Mouse (Mus musculus) liver, embryonic 15.5 days (tissue): ENCODE data around the gene Vpreb3. TPM values are rescaled to one million over a fixed set of nuclear protein-coding genes. Genes with fewer than 3 reads are reported as not detected.

Experiments used
- ATAC-seq: fragments of 200-750 bp; cut with Nextera tagmentation; 2 replicates; pipeline ENCODE4 v1.8.0; 2017; ENCODE audit warnings: moderate number of reproducible peaks, mild to moderate bottlenecking, moderate library complexity; ENCODE audit not compliant: insufficient read depth
- H3K27ac ChIP-seq: fragments of 300-500 bp; sonication (generic); replicated peaks from 2 replicates; pipeline ENCODE4 v1.5.1; 2015; ENCODE audit warnings: mild to moderate bottlenecking, inconsistent platforms
- H3K27me3 ChIP-seq: fragments of 300-500 bp; sonication (generic); 2 replicates; pipeline ENCODE4 v1.6.1; 2015; ENCODE audit warnings: mild to moderate bottlenecking, inconsistent platforms
- H3K36me3 ChIP-seq: fragments of 300-500 bp; sonication (generic); replicated peaks from 2 replicates; pipeline ENCODE4 v1.6.1; 2015; ENCODE audit warnings: moderate library complexity, mild to moderate bottlenecking, inconsistent platforms
- H3K4me1 ChIP-seq: fragments of 300-500 bp; sonication (generic); replicated peaks from 2 replicates; pipeline ENCODE4 v1.6.1; 2015; ENCODE audit warnings: inconsistent platforms
- H3K4me2 ChIP-seq: fragments of 300-500 bp; sonication (generic); 2 replicates; pipeline ENCODE4 v1.6.1; 2015; ENCODE audit warnings: moderate library complexity, mild to moderate bottlenecking, inconsistent platforms
- H3K4me3 ChIP-seq: fragments of 300-500 bp; sonication (generic); replicated peaks from 2 replicates; pipeline ENCODE4 v1.5.1; 2015; ENCODE audit warnings: mild to moderate bottlenecking, inconsistent platforms
- H3K9ac ChIP-seq: fragments of 300-500 bp; sonication (generic); 2 replicates; pipeline ENCODE4 v1.6.1; 2015; ENCODE audit warnings: moderate library complexity, mild to moderate bottlenecking, inconsistent platforms
- H3K9me3 ChIP-seq: fragments of 300-500 bp; sonication (generic); replicated peaks from 2 replicates; pipeline ENCODE4 v1.6.1; 2016; ENCODE audit warnings: inconsistent platforms
- WGBS: fragments of 180-500 bp; shearing (Covaris S2); methylation state at CpG from one replicate; pipeline ENCODE4 v1.1.7; 2015; ENCODE audit warnings: mixed read lengths; ENCODE audit not compliant: insufficient replicate concordance; 5-methylcytosine and 5-hydroxymethylcytosine counted together
- polyA plus RNA-seq: library from polyadenylated mRNA; unstranded; fragments of >200 nt; fragmentation: Nextera tagmentation; extraction: Ambion mirVana; gene quantifications from 2 replicates; pipeline ENCODE4 v1.2.1, GENCODE M21; 2015

Gene Vpreb3
- polyA plus RNA-seq, result 6.4 and 9.1 TPM in 2 replicates

DNA sequence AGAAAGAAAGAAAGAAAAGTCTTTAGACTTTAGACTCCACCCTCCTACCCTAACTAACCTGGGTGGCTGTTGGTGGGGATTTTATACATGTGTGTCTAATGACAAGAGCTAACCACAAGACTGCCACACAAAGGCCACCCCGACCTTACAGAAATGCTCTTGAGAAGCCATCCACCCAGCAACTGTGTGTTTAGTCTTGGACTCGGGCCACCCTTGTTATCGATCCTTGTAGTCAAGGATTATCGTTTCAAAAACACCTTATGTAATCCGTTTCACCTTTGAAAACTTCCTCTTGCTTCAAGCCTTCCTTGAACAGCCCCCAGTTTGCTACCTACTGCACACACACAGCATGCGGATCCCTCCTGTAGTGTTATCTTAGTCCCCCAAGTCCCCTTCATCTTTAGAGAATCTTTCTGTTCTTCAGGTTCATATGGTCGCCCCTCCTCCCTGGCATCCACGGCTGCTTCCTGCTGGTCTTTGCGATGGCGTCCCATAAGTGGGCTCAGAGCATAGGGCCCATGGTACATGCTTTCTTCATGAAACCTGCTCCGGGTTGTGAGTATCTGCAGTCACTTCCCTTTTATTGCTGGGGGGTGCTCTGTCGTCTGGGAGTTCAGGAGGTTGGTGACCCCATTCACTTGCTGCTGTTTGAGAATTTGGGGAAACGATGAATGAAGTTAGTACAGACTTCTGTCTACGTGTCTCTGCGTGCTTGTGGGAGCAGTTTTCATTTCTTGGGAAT lies at the start of gene Vpreb3:
Gene Vpreb3 (plus strand): TSS at position 322 of the 742 bp plus-strand sequence.
- no peak within 1 kb of the TSS for H3K9ac ChIP-seq
- no peak within 1 kb of the TSS for H3K4me2 ChIP-seq
- ATAC-seq, result no peak
- H3K36me3 ChIP-seq, result 0 out of 2 replicates have a peak, but pooled peaks cover 2% of the 10 kb centered on the region
- no peak within 1 kb of the TSS for H3K27ac ChIP-seq
- H3K9me3 ChIP-seq, result no peaks in the 10 kb centered on the region
- WGBS, result 56% methylated on average over 15 of the region's 15 CpGs
- H3K4me1 ChIP-seq, result peaks cover 35% of the 10 kb centered on the region
- no peak within 1 kb of the TSS for H3K4me3 ChIP-seq
- H3K27me3 ChIP-seq, result peaks cover 18% of the 10 kb centered on the region; the same call in 1 of the 2 replicates

DNA sequence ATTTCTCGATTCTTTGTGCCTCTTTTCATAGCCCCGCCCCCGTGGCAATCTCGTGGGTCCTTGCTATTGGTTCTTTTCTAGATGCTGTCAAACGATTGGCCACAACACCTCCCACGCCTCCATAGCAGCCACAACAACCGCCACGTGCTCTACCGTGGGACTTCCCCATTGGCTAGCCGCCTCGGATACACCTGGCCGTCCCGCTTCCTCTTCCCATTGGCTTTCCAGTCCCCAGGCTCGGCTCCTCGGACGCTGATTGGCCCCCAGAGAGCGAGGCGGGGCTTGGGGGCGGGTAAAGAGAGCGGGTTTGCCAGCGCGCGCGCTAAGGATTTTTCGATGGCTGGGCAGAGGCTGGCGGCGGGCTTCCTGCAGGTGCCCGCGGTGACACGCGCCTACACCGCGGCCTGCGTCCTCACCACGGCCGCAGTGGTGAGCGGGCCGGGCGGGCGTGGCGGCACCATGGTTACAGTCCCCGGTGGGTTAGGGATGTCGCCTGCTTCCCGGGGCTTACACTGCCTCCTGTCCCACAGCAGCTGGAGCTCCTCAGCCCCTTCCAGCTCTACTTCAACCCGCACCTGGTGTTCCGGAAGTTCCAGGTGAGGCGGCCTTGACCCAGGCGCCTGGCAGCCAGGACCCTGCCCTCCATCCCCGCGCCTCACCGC lies 49.6 kb upstream of the Vpreb3 start, which contains the start of gene Derl3:
Gene Derl3 (plus strand): TSS at position 325 of the 662 bp plus-strand sequence.
- ATAC-seq, result peak; percentile 98
- Histone ChIP-seq H3K9ac (peak within 1 kb of the TSS; percentile 33; the same call in 1 of the 2 replicates), H3K4me3 (peak within 1 kb of the TSS; percentile 50), H3K9me3 (no peaks in the 10 kb centered on the region), H3K27me3 (peaks cover 4% of the 10 kb centered on the region; the same call in 1 of the 2 replicates), H3K4me1 (peaks cover 15% of the 10 kb centered on the region), H3K27ac (no peak within 1 kb of the TSS), H3K36me3 (peaks cover 28% of the 10 kb centered on the region), H3K4me2 (peak within 1 kb of the TSS; percentile 89)
- whole genome bisulfite sequencing, result 2% methylated on average over 50 of the region's 51 CpGs

DNA sequence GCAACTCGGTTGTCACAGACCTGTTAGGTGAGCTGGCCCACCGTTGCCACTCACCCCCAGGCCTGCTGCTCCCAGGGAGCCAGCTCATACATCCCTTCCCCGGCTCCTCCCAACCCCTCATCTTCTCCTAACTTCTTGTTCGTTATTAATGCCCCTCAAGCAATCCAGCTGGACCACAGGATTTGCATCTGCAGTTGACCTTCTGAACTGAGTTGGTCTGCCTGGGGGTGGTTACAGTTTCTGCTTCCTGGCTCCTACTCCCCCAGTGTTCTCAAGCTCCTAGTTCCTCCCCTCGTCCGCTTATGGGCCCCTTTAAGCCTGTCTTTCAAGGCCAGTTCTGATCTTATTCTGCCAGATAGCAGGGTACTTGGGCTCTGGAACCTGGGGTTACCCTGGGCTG lies 48.3 kb upstream of the Vpreb3 start:
- 70% methylated on average over 6 of the region's 6 CpGs for WGBS
- ATAC-seq, result no peak
- no peaks in the 10 kb centered on the region for H3K9me3 ChIP-seq
- H3K27ac ChIP-seq, result no peak overlapping the region
- H3K9ac ChIP-seq, result no peak overlapping the region
- peaks cover 15% of the 10 kb centered on the region for H3K4me1 ChIP-seq
- no peak overlapping the region for H3K4me3 ChIP-seq
- no peak overlapping the region for H3K4me2 ChIP-seq
- H3K27me3 ChIP-seq, result no peaks in the 10 kb centered on the region
- H3K36me3 ChIP-seq, result peaks cover 42% of the 10 kb centered on the region

DNA sequence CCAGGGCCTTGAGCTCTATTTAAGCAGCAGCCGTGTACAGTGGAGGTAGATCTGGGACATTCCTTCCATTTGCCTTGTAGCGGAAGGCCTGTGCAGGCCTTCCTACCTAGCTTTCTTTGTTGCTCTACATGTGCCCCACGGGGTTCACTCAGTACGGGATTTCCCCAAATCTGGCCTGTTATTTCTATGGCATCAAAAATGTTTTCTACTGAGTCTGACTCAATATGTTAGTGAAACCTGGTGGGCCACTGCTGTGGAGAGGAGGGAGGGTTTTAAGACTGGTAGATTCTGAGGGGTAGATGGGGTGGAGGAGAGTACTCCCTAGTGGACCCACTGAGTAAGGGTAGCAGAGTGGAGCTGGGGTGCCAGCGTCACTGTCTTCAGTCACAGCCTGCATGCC lies 47.1 kb upstream of the Vpreb3 start:
- WGBS, result 87% methylated on average over 5 of the region's 5 CpGs
- Histone ChIP-seq H3K9ac (no peak overlapping the region), H3K27me3 (no peaks in the 10 kb centered on the region), H3K4me3 (no peak overlapping the region), H3K9me3 (no peaks in the 10 kb centered on the region), H3K36me3 (peaks cover 51% of the 10 kb centered on the region), H3K4me1 (peaks cover 18% of the 10 kb centered on the region), H3K4me2 (no peak overlapping the region), H3K27ac (no peak overlapping the region)
- ATAC-seq, result no peak

DNA sequence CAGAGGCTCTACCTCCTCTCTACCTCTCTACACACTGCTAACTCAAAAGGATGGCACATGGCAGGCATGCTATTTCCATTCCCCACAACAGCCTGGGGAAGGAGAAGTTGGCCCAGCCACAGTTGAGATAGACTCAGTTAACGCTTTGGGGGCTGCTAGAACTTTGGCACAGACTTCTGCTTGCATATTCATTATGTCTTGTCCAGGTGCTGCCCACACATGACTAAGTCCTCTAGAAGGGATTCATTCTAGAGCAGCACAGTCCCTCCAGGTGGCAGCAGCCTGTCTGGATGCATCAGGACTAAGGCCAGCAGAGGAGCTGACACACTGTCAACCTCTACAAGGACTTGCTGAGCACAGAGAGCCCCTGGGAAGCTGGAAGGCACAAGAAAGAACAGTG lies 46.6 kb upstream of the Vpreb3 start:
- H3K27me3 ChIP-seq, result no peaks in the 10 kb centered on the region
- H3K4me1 ChIP-seq, result peaks cover 18% of the 10 kb centered on the region
- no peak overlapping the region for H3K4me3 ChIP-seq
- H3K9me3 ChIP-seq, result no peaks in the 10 kb centered on the region
- no peak overlapping the region for H3K4me2 ChIP-seq
- no peak for ATAC-seq
- H3K27ac ChIP-seq, result no peak overlapping the region
- H3K9ac ChIP-seq, result no peak overlapping the region
- peaks cover 56% of the 10 kb centered on the region for H3K36me3 ChIP-seq
- 78% methylated on average over 1 of the region's 1 CpGs for WGBS

DNA sequence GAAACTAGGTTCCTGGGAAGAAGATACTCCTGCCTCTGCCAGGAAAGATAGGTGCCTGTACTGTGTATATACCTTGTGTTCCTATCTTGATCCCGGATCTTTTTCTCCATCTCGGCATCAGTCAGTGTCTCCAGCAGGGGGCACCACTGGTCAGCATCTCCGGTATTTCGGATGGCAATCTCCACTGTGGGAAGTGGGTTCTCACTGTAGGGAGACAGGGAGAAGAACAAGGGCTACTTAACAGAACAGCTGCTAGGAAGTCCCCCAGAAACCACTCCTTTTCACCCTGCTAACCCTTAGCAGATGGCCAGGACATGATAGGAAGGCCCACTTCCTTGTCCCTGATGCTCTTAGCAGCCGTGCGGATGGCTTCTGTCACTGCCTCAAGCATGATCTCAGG lies 45.5 kb upstream of the Vpreb3 start:
- no peak overlapping the region for H3K9ac ChIP-seq
- peaks cover 18% of the 10 kb centered on the region for H3K4me1 ChIP-seq
- no peak for ATAC-seq
- H3K9me3 ChIP-seq, result no peaks in the 10 kb centered on the region
- H3K27me3 ChIP-seq, result no peaks in the 10 kb centered on the region
- H3K36me3 ChIP-seq, result peaks cover 68% of the 10 kb centered on the region
- H3K4me3 ChIP-seq, result no peak overlapping the region
- no peak overlapping the region for H3K4me2 ChIP-seq
- WGBS, result 54% methylated on average over 6 of the region's 6 CpGs
- no peak overlapping the region for H3K27ac ChIP-seq

DNA sequence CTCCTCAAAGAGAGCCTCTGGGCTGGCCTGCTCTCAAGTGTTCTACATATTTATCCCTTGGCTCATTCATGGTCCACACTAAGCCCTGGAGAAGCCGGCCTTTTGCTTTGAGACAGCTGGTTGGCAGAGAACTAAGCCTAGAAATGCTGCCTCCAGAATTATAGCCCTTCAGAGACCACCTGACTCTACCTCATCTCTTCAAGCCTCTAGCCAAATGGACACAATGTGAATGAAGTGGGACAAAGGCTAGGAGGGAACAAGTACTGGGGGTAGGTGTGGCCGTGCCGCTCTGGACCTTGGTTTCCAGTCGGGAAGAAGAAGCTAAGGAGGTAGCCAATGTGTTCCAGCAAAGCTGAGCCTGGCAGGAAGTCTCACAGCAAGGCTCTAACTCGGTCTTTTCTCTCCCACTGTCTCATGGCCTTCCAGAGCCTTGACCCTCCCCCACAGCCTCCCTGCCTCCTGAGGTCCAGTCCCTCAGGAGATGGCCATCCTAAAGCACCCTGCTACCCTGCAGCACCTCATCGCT lies 44.8 kb upstream of the Vpreb3 start:
- Histone ChIP-seq H3K9me3 (no peaks in the 10 kb centered on the region), H3K27me3 (no peaks in the 10 kb centered on the region), H3K27ac (no peak overlapping the region), H3K4me1 (peaks cover 11% of the 10 kb centered on the region), H3K36me3 (peaks cover 75% of the 10 kb centered on the region), H3K4me3 (no peak overlapping the region), H3K4me2 (no peak overlapping the region), H3K9ac (no peak overlapping the region)
- 78% methylated on average over 6 of the region's 6 CpGs for WGBS
- ATAC-seq, result no peak

DNA sequence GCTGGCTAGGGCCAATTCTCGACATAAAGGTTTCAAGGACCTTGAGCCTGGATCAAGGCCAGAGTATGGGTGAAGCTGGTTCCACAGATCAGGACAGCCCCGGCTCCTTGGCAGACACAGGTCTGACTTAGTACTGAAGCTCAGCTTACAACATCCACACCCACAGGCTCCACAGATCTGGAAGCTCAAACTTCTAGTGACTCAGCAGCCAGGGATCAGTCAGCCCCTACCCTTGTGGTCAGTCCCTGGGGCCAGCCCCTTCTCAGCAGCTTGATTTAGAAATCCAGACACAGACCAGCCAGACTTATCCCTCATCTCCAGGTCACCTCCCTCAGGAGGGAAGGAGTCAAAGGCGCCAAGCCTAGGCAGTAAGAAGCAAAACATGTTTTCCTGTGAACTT lies 44.0 kb upstream of the Vpreb3 start:
- no peak for ATAC-seq
- Histone ChIP-seq H3K4me2 (no peak overlapping the region), H3K9ac (no peak overlapping the region), H3K4me1 (peaks cover 3% of the 10 kb centered on the region; the same call in 1 of the 2 replicates), H3K27me3 (no peaks in the 10 kb centered on the region), H3K27ac (no peak overlapping the region), H3K9me3 (no peaks in the 10 kb centered on the region), H3K4me3 (no peak overlapping the region), H3K36me3 (peaks cover 82% of the 10 kb centered on the region)
- WGBS, result 74% methylated on average over 3 of the region's 3 CpGs

DNA sequence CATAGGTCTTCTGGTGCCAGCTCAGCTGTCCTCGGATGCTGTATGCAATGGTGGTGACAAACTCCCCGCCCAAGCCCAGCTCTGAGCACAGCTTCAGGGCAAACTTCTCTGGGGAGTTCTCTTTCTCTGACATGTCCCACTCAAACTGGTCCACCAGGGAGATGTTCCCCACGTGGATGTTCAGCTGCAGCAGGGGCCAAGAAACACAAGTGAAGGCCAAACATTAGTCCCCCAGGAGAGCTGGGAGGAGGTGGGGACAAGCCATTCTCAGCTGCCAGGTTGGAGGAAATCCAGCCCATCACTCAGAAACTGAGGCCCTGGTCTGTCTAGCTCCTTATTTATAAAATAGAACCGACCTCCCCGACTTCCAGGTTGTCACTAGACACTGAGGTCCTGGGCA lies 38.5 kb upstream of the Vpreb3 start:
- no peak overlapping the region for H3K9ac ChIP-seq
- 0 out of 2 replicates have a peak, but pooled peaks cover 3% of the 10 kb centered on the region for H3K4me1 ChIP-seq
- ATAC-seq, result no peak
- 81% methylated on average over 5 of the region's 5 CpGs for WGBS
- no peak overlapping the region for H3K4me3 ChIP-seq
- peaks cover 92% of the 10 kb centered on the region for H3K36me3 ChIP-seq
- no peaks in the 10 kb centered on the region for H3K9me3 ChIP-seq
- no peaks in the 10 kb centered on the region for H3K27me3 ChIP-seq
- no peak overlapping the region for H3K27ac ChIP-seq
- no peak overlapping the region for H3K4me2 ChIP-seq

DNA sequence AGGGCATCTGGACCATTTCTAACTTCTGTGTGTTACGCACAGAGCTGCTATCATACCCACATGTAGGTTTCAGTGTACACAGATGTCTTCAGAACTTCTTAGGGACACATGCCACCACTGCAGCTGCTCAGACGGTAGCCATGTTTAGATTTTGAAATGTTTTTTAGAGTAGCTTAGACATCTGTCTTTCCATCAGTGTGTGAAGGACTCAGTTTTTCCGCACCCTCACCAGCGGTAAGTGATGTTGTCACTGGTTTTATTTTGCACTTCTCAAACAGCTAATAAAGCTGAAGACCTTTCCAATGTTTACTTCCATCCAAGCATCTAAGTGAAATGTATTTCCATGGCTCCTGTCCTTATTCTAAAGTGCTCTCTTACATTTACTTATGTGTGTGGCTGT lies 36.0 kb upstream of the Vpreb3 start:
- Histone ChIP-seq H3K27ac (no peak overlapping the region), H3K9me3 (no peaks in the 10 kb centered on the region), H3K36me3 (peaks cover 93% of the 10 kb centered on the region), H3K27me3 (no peaks in the 10 kb centered on the region), H3K9ac (no peak overlapping the region), H3K4me1 (no peaks in the 10 kb centered on the region), H3K4me3 (no peak overlapping the region), H3K4me2 (no peak overlapping the region)
- ATAC-seq, result no peak
- 84% methylated on average over 4 of the region's 4 CpGs for WGBS

DNA sequence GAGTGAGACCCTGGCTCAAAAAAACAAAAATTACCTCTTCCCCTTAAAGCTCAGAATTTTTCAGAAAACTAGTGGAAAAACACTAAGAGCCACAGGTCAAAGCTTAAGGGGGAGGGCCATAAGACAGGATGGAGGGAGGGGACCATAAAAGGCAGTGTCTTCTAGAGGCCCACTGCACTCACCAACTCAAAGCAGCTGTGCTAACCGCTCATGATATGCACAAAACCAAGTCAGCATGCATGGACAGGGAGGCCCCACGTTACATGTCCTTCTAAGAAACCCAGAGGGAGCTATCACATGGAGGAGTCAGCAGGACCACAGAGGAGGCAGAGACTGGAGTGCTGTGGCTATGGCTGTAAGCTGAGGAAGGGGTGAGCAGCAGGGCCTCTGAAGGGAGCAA lies 32.2 kb upstream of the Vpreb3 start:
- H3K27ac ChIP-seq, result no peak overlapping the region
- peaks cover 12% of the 10 kb centered on the region for H3K4me1 ChIP-seq
- no peak for ATAC-seq
- no peaks in the 10 kb centered on the region for H3K9me3 ChIP-seq
- WGBS, result 80% methylated on average over 2 of the region's 2 CpGs
- no peak overlapping the region for H3K4me3 ChIP-seq
- no peak overlapping the region for H3K4me2 ChIP-seq
- H3K9ac ChIP-seq, result no peak overlapping the region
- no peaks in the 10 kb centered on the region for H3K27me3 ChIP-seq
- peaks cover 86% of the 10 kb centered on the region for H3K36me3 ChIP-seq
